Mouse (Mus musculus) cerebellum, adult 11-12 months (tissue): ENCODE data around the gene Thsd4.
"Not testable (repeated sequence)": the region's sequence is repeated elsewhere in the genome, so short reads cannot be mapped to it uniquely, and the experiment has no call there.

ENCODE experiments used
- DNase-seq: peaks from one replicate; pipeline ENCODE4 v3.0.0; 2022

The Thsd4 gene

GRCm38 (mm10) chr9:59960559-59960958 lies 561.3 kb downstream of the Thsd4 start, which contains the start of gene Nr2e3:
Gene Nr2e3 (minus strand): TSS chr9:59960659.
- no peak for DNase-seq

- peak; percentile 63 for DNase-seq
Measured at GRCm38 (mm10) chr9:59959276-59959675, 562.6 kb downstream of the Thsd4 start.

- not testable (repeated sequence) for DNase-seq
Measured at GRCm38 (mm10) chr9:59958115-59958514, 563.7 kb downstream of the Thsd4 start.

GRCm38 (mm10) chr9:59956496-59956895 lies 565.4 kb downstream of the Thsd4 start:
- DNase-seq = no peak

- DNase-seq = no peak
Measured at GRCm38 (mm10) chr9:59955692-59956091, 566.2 kb downstream of the Thsd4 start.

GRCm38 (mm10) chr9:59955199-59955598 lies 566.6 kb downstream of the Thsd4 start:
- no peak for DNase-seq

GRCm38 (mm10) chr9:59953556-59953955 lies 568.3 kb downstream of the Thsd4 start:
- DNase-seq = no peak

GRCm38 (mm10) chr9:59952515-59953070 lies 569.3 kb downstream of the Thsd4 start:
- DNase-seq = no peak

- no peak for DNase-seq
Measured at GRCm38 (mm10) chr9:59951943-59952342, 569.9 kb downstream of the Thsd4 start.

- DNase-seq = no peak
Measured at GRCm38 (mm10) chr9:59951001-59951750, 570.7 kb downstream of the Thsd4 start.

GRCm38 (mm10) chr9:59949981-59950380 lies 571.9 kb downstream of the Thsd4 start:
- no peak for DNase-seq

GRCm38 (mm10) chr9:59949511-59949910 lies 572.3 kb downstream of the Thsd4 start:
- DNase-seq = no peak

GRCm38 (mm10) chr9:59948691-59949250 lies 573.1 kb downstream of the Thsd4 start:
- DNase-seq = peak; percentile 11

GRCm38 (mm10) chr9:59948226-59948625 lies 573.6 kb downstream of the Thsd4 start:
- DNase-seq = no peak

- no peak for DNase-seq
Measured at GRCm38 (mm10) chr9:59947271-59947670, 574.6 kb downstream of the Thsd4 start.

- DNase-seq = no peak
Measured at GRCm38 (mm10) chr9:59945241-59945640, 576.6 kb downstream of the Thsd4 start.

GRCm38 (mm10) chr9:59943826-59944225 lies 578.0 kb downstream of the Thsd4 start:
- DNase-seq = no peak

- DNase-seq = no peak
Measured at GRCm38 (mm10) chr9:59942501-59943085, 579.3 kb downstream of the Thsd4 start.

GRCm38 (mm10) chr9:59941885-59942350 lies 579.9 kb downstream of the Thsd4 start:
- no peak for DNase-seq

GRCm38 (mm10) chr9:59940913-59941884 lies 580.6 kb downstream of the Thsd4 start:
- no peak for DNase-seq

- no peak for DNase-seq
Measured at GRCm38 (mm10) chr9:59939691-59940090, 582.2 kb downstream of the Thsd4 start.

GRCm38 (mm10) chr9:59938529-59938928 lies 583.3 kb downstream of the Thsd4 start:
- no peak for DNase-seq
